Mouse (Mus musculus) brain, embryonic 14.5 days (tissue): Measurements from ENCODE around the gene Ccdc8. TPM values are rescaled to one million over a fixed set of nuclear protein-coding genes. Genes with fewer than 3 reads are reported as not detected.
A peak's percentile ranks its signal among the peaks of the same experiment; 100 is the strongest.

Experiments
- DNase-seq: peaks from one replicate; pipeline ENCODE4 v3.0.0-alpha.2; 2011; ENCODE audit warnings: low read depth
- CTCF ChIP-seq: fragments of 200-500 bp; IDR thresholded peaks from 2 replicates; pipeline ENCODE4 v1.5.1; 2012; ENCODE audit warnings: inconsistent platforms, mild to moderate bottlenecking, moderate library complexity, borderline replicate concordance; ENCODE audit not compliant: insufficient read depth, insufficient read length; ENCODE audit errors: extremely low read depth
- POLR2A ChIP-seq: fragments of 200-500 bp; IDR thresholded peaks from 2 replicates; pipeline ENCODE4 v1.6.1; 2012; ENCODE audit warnings: mild to moderate bottlenecking, inconsistent platforms, borderline replicate concordance; ENCODE audit not compliant: poor library complexity, insufficient read depth, insufficient read length, severe bottlenecking; ENCODE audit errors: extremely low read depth
- polyA plus RNA-seq: library from polyadenylated mRNA; depleted of rRNA; stranded (reverse); fragments of >200 nt; gene quantifications from 2 replicates; pipeline ENCODE4 v1.2.3, GENCODE M21; 2012

The Ccdc8 gene
- polyA plus RNA-seq, 1 experiment, result 8.6 TPM

DNA sequence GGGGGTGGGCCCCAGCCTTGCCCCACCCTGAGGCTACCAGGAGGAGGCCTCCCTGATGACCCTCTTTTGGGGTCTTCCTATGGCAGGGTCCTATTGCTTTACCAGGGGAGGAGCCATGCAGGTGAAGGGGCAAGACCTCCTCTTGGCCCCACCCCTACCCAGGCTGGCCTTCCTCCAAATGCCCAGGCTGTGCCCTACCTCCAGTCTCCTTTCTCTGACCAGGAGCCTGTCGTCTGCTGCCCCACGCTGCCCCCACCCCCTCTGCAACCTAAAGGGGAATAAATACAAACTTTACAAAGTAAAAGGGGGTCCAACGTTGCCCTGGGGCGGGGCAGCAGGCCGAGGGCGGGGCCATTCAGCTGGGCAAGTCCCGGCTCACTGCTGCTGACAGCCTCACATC, 12.2 kb downstream of the Ccdc8 start:
- no peak for DNase-seq
- TF ChIP-seq CTCF, result no peak
- no peak for TF ChIP-seq POLR2A

DNA sequence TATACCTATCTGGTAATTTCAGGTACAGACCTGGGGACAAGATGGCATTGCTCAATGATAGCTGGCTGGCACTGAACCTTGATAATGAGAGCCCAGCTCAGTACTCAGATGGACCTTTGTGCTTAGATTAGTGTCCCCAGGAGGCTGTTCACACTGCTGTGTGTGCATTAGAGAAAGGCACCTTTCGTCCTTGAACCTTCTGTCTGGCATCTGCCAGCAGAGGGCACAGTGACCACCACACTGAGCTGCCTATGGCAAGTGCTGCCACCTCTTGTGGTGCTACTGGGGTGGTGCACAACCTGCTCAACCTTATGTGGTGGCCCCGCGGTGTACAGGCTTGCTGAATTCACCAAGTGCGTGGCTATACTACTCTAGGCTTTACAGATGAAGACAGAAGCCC, 14.8 kb downstream of the Ccdc8 start:
- TF ChIP-seq POLR2A, result no peak
- TF ChIP-seq CTCF, result peak; percentile 61
- no peak for DNase-seq

DNA sequence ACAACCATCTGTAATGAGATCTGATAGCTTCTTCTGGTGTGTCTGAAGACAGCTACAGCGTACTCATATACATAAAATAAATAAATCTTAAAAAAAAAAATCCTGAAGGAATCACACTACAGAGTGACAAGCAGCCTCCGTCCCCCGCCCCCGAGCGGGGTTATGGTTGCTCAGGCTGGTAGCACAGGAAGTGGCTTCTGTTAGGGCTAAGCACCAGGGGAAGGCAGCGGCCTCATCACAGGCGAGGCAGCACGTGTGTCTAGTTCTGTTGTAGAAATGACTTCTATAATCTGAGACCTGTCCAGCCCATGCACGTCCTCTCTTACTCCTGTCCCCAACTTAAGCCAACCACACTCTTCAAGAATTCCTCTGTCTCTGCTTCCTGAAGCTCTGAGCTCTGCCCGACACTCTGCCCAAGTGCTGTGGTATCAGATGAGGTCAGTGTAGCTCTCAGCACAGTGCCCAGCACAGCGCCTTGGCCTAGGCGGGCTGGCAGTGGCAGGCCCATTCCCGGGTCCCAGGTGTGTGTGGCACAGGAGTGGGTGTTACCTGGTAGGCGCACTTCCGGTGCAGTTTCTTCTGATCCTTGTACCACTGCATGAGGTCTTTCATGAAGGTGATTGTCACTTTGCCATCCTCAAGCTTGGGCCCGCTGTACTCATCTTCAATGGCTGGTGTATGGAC, 17.0 kb downstream of the Ccdc8 start:
- TF ChIP-seq CTCF (no peak), POLR2A (no peak)
- DNase-seq, result no peak

GRCm38 (mm10) chr7:17010010-17010347, 17.5 kb downstream of the Ccdc8 start:
- TF ChIP-seq CTCF (no peak), POLR2A (no peak)
- DNase-seq, result no peak

DNA sequence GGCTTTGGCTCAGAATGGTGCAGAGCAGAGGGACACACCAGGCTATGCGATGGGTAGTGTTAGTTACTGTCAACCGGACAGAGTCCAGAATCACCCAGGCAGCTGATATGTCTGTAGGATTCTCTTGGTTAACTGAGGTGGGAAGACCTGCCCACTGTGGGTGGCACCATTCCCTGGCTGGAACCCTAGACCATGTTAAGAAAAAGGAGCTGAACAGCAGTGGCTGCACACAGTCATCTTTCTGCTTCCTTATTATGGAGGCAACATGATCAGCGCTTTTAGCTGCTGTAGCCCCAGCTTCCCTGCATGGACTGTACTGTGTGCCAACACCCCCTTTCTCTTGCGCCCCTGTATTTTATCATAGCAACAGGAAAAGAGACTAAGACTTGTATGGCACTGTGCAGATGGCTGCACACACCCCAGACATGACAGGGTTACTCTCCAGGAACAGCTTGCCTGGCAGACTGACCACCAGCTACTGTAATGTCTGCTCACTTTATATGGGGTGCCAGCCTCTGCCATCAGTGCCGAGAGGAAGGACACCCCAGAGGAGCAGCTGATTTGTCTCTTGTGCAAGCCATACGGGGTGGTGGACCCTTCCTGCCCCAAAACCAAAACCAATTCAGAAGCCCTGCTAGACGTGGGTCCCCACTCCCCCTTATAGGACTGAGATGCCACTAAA, 19.5 kb downstream of the Ccdc8 start:
- DNase-seq, result no peak
- TF ChIP-seq POLR2A, result no peak
- TF ChIP-seq CTCF, result no peak

DNA sequence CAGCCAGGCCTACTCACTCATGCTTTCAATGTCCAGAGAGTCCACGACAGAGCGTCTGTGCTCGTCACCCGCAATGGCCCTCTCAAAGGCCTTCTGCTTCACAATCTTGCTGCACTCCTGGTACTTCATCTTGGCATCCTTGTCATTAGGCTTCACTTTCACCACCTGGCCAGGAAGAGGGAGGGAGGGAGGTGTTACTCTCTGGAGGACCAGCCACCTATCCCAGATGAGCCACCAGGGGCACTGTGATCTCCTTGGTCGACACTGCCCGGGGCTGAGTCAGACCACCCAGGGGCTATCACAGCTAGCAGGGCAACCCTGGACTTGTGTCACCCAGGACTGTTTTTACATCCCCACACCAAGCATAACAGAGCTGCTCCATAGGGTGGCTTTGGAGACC, 22.9 kb downstream of the Ccdc8 start:
- TF ChIP-seq CTCF (peak; percentile 17; the same call in 1 of the 2 replicates), POLR2A (no peak)
- no peak for DNase-seq

- no peak for TF ChIP-seq CTCF
- TF ChIP-seq POLR2A, result no peak
- peak; percentile 94 for DNase-seq
Measured at GRCm38 (mm10) chr7:17017036-17017435, 24.5 kb downstream of the Ccdc8 start.

- no peak for DNase-seq
Measured at GRCm38 (mm10) chr7:17017921-17018320, 25.4 kb downstream of the Ccdc8 start.

GRCm38 (mm10) chr7:17019426-17020166, 27.1 kb downstream of the Ccdc8 start:
- no peak for DNase-seq
- TF ChIP-seq POLR2A, result no peak
- TF ChIP-seq CTCF, result no peak

More at GRCm38 (mm10) chr7:17017921-17018320, 25.4 kb downstream of the Ccdc8 start:
- TF ChIP-seq POLR2A (no peak), CTCF (no peak)

- no peak for TF ChIP-seq CTCF
- no peak for TF ChIP-seq POLR2A
- DNase-seq, result no peak
Measured at GRCm38 (mm10) chr7:17022176-17022575, 29.7 kb downstream of the Ccdc8 start.

DNA sequence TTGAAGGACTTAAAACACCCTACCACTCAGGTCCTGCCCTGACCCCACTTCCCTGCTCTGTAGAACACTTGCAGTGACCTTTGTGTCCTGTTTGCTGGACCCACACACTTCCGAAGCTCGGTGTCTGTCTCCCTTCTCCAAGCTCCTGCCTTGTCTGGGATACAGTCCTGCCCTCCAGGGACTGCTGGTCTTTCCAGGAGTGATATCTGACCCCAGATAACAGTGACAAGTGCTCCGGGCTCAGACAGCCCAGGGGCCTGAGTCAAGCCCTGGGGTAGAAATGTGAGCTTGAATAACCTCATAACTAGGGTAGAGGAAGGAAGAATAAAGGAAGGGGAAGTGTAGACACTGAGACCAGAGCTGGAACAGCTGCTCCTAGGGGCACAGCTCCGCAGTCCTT, 31.2 kb downstream of the Ccdc8 start:
- TF ChIP-seq POLR2A, result no peak
- no peak for TF ChIP-seq CTCF
- no peak for DNase-seq

GRCm38 (mm10) chr7:17024141-17024540, 31.6 kb downstream of the Ccdc8 start:
- DNase-seq, result no peak
- TF ChIP-seq CTCF, result no peak
- TF ChIP-seq POLR2A, result no peak

DNA sequence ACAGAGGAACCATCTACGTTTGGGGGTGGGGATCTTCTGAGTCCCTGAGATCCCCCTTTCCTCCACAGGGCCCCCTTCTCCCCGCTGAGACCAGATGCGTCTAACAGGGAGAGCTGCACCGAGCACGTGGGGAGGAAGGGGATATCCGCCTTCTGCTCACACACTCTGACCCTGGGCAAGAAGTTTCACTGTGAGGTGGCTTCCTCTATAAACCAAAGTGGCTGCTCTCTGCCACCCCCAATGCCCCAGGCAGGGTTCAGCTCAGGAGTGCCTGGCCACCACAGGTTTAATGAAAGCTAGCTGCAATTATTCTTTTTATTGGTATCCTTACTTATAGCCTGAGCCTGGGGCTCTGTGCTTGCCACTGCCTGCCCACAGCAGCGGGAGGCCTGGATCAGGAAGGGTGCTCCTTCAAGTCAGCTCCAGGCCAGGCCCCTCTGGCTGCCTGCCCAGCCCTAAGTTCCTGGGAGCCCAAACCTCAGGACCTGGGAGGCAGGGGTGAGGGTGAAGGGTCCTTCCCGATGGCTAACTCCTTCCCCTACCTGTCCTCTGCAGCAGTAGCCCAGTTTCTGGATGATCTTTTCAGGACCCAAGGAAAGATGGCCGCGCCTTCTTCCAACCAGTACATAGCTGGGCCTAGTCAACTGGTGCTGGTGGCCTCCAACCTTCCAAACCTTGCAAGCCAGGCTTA, 32.5 kb downstream of the Ccdc8 start:
- no peak for DNase-seq
- TF ChIP-seq CTCF (no peak), POLR2A (no peak)

DNA sequence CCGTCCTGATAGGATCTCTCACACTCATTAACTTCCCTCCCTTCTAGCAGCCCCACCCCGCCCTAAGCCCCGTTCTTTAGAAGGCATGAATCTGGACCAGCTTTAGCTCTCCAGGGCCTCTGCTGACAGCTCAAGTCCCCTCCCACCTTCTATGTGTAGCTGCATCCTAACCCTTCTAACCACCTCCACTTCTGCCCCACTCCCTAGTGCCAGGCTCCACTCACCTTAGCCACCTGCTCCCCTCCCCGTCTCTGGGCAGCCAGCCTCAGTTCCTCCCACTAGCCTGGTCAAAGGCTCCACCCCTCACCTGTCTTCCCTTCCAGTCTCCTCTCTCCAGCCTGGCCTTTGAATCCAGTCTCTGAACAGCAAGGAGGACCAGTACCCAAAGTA, 33.0 kb downstream of the Ccdc8 start:
- TF ChIP-seq CTCF (no peak), POLR2A (no peak)

More for the DNA sequence above, 33.0 kb downstream of the Ccdc8 start:
- no peak for DNase-seq
